9 mouse cellular contexts compared by ENCODE assay signal in genomic region chr7:19746426-19747201, GRCm38 (mm10). TPM values are rescaled to one million over a fixed set of nuclear protein-coding genes. Genes with fewer than 3 reads are reported as not detected.
DNase-seq lines count a peak whose midpoint lies in the region; ATAC-seq and TF ChIP-seq lines count a peak whose summit lies in the region.
"Had no signal": no experiment of that assay in that cellular context is flagged by ENCODE, and none has a peak within 500 bp of the region (broad histone marks: within the 10 kb centered on the region; RNA-seq: fewer than 3 reads in every experiment).

No protein-coding gene starts in this region.

- no peaks in the 10 kb centered on the region for H3K9me3 ChIP-seq in forebrain, embryonic 10.5 days
- H3K9me3 ChIP-seq in forebrain, embryonic 11.5 days (ENCODE audit: control insufficient read depth, low read length) = no peaks in the 10 kb centered on the region
- no peaks in the 10 kb centered on the region for H3K9me3 ChIP-seq in G1E (replicated peaks)
- H3K9me3 ChIP-seq in hindbrain, embryonic 14.5 days (ENCODE audit: control insufficient read depth, low read length) = no peaks in the 10 kb centered on the region
- H3K9me3 ChIP-seq in midbrain, embryonic 16.5 days (replicated peaks; ENCODE audit: control insufficient read depth, low read length, poor library complexity, severe bottlenecking) = no peaks in the 10 kb centered on the region

- no peak overlapping the region for H3K4me2 ChIP-seq in forebrain, embryonic 11.5 days (ENCODE audit: low read depth, low read length, severe bottlenecking)
- peak overlapping the region; percentile 83 for H3K4me2 ChIP-seq in hindbrain, embryonic 14.5 days (replicated peaks)
- peak overlapping the region; percentile 89 for H3K4me2 ChIP-seq in midbrain, embryonic 16.5 days (ENCODE audit: low read length)

- peak overlapping the region; percentile 77 for H3K4me3 ChIP-seq in forebrain, embryonic 10.5 days
- H3K4me3 ChIP-seq in forebrain, embryonic 11.5 days (ENCODE audit: low read depth, low read length) = no peak overlapping the region
- peak overlapping the region; percentile 59; the same call in 1 of the 2 replicates for H3K4me3 ChIP-seq in G1E (ENCODE audit: low read depth, low read length)
- H3K4me3 ChIP-seq in hindbrain, embryonic 14.5 days (replicated peaks; ENCODE audit: low read length) = peak overlapping the region; percentile 78; the same call in 1 of the 2 replicates
- no peak overlapping the region for H3K4me3 ChIP-seq in midbrain, embryonic 16.5 days (ENCODE audit: low read depth, low read length)
- H3K4me3 ChIP-seq: erythroblast, embryonic 14.5 days had no signal

- peak overlapping the region; percentile 2; the same call in 1 of the 2 replicates for H3K27ac ChIP-seq in forebrain, embryonic 10.5 days
- H3K27ac ChIP-seq in forebrain, embryonic 11.5 days (ENCODE audit: low read depth, low read length) = no peak overlapping the region
- no peak overlapping the region; the same call in 1 of the 2 replicates for H3K27ac ChIP-seq in hindbrain, embryonic 14.5 days
- no peak overlapping the region for H3K27ac ChIP-seq in midbrain, embryonic 16.5 days (ENCODE audit: low read length)

- no peak for ATAC-seq in forebrain, embryonic 11.5 days (replicated peaks; ENCODE audit: low FRiP score)
- ATAC-seq in G1E (ENCODE audit: extremely low read depth, insufficient number of reproducible peaks, low FRiP score, poor library complexity, severe bottlenecking) = no peak
- ATAC-seq in hindbrain, embryonic 14.5 days (ENCODE audit: low FRiP score) = no peak
- ATAC-seq in midbrain, embryonic 16.5 days = no peak

- no peak for TF ChIP-seq CTCF in G1E (IDR thresholded peaks at IDR 0.05; ENCODE audit: low read depth, low read length)

- no peaks in the 10 kb centered on the region for H3K27me3 ChIP-seq in forebrain, embryonic 10.5 days (ENCODE audit: poor library complexity, severe bottlenecking)
- no peaks in the 10 kb centered on the region for H3K27me3 ChIP-seq in forebrain, embryonic 11.5 days (ENCODE audit: control insufficient read depth, insufficient read depth, low read length)
- H3K27me3 ChIP-seq in G1E (ENCODE audit: insufficient read depth, low read length) = no peaks in the 10 kb centered on the region
- no peaks in the 10 kb centered on the region for H3K27me3 ChIP-seq in hindbrain, embryonic 14.5 days (ENCODE audit: control insufficient read depth, insufficient read depth, low read length)
- no peaks in the 10 kb centered on the region for H3K27me3 ChIP-seq in midbrain, embryonic 16.5 days (ENCODE audit: control insufficient read depth, insufficient read depth, low read depth, low read length)

- H3K36me3 ChIP-seq in forebrain, embryonic 10.5 days (replicated peaks) = peaks cover 37% of the 10 kb centered on the region
- H3K36me3 ChIP-seq in forebrain, embryonic 11.5 days (ENCODE audit: control insufficient read depth, insufficient read depth, low read length) = no peaks in the 10 kb centered on the region; the same call in 1 of the 2 replicates
- H3K36me3 ChIP-seq in G1E (replicated peaks) = peaks cover 48% of the 10 kb centered on the region
- peaks cover 14% of the 10 kb centered on the region for H3K36me3 ChIP-seq in hindbrain, embryonic 14.5 days (replicated peaks; ENCODE audit: control insufficient read depth, insufficient read depth)
- no peaks in the 10 kb centered on the region for H3K36me3 ChIP-seq in midbrain, embryonic 16.5 days (ENCODE audit: control insufficient read depth, insufficient read depth, low read length)

- WGBS in forebrain, embryonic 10.5 days = 32% methylated on average over 6 of the region's 6 CpGs
- 42% methylated on average over 6 of the region's 6 CpGs for WGBS in forebrain, embryonic 11.5 days
- 32% methylated on average over 6 of the region's 6 CpGs for WGBS in hindbrain, embryonic 14.5 days
- 26% methylated on average over 6 of the region's 6 CpGs for WGBS in midbrain, embryonic 16.5 days

- no peak overlapping the region for H3K9ac ChIP-seq in forebrain, embryonic 11.5 days (ENCODE audit: low read length)
- H3K9ac ChIP-seq in hindbrain, embryonic 14.5 days = no peak overlapping the region; the same call in 1 of the 2 replicates
- peak overlapping the region; percentile 25 for H3K9ac ChIP-seq in midbrain, embryonic 16.5 days (ENCODE audit: low read depth, low read length)

- no peak for DNase-seq in forebrain, embryonic 10.5 days (ENCODE audit: extremely low spot score, low spot score)
- no peak for DNase-seq in forebrain, embryonic 11.5 days (ENCODE audit: low spot score)
- DNase-seq in G1E (ENCODE audit: low spot score) = no peak
- DNase-seq in hindbrain, embryonic 14.5 days (ENCODE audit: low spot score) = no peak
- DNase-seq in cerebellum, postnatal 25 days = no peak
- no peak for DNase-seq in layer of hippocampus, postnatal 14 days (ENCODE audit: low spot score in 2 of 2)
- DNase-seq in layer of hippocampus, adult 9-11 months = no peak

- peaks cover 69% of the 10 kb centered on the region for H3K4me1 ChIP-seq in forebrain, embryonic 10.5 days
- peaks cover 10% of the 10 kb centered on the region for H3K4me1 ChIP-seq in forebrain, embryonic 11.5 days (replicated peaks; ENCODE audit: control insufficient read depth, insufficient read depth, low read length)
- peaks cover 89% of the 10 kb centered on the region for H3K4me1 ChIP-seq in G1E (ENCODE audit: insufficient read depth, low read depth, low read length)
- H3K4me1 ChIP-seq in hindbrain, embryonic 14.5 days (replicated peaks; ENCODE audit: control insufficient read depth, insufficient read depth, low read length) = peaks cover 27% of the 10 kb centered on the region
- H3K4me1 ChIP-seq in midbrain, embryonic 16.5 days (ENCODE audit: control insufficient read depth, insufficient read depth, low read length) = peaks cover 35% of the 10 kb centered on the region

RNA-seq across cellular contexts. Expression of gene Nectin2, which starts 3.7 kb away (rescaled TPM):
- 84.2 and 97.3 TPM in 2 replicates for polyA plus RNA-seq in forebrain, embryonic 10.5 days (2016; fragmentation: Nextera tagmentation; extraction: Ambion mirVana)
- polyA plus RNA-seq in forebrain, embryonic 11.5 days (2014; fragmentation: Nextera tagmentation; extraction: Ambion mirVana) = 56.0 and 59.2 TPM in 2 replicates
- total RNA-seq in G1E (2014; fragmentation: Nextera tagmentation) = 14.2 and 17.2 TPM in 2 replicates
- 9.7 and 11.4 TPM in 2 replicates for total RNA-seq in G1E (2017)
- 34.9 and 35.8 TPM in 2 replicates for polyA plus RNA-seq in G1E (2012)
- polyA plus RNA-seq in hindbrain, embryonic 14.5 days (2014; fragmentation: Nextera tagmentation; extraction: Ambion mirVana) = 46.7 and 49.5 TPM in 2 replicates
- polyA plus RNA-seq in midbrain, embryonic 16.5 days (2015; fragmentation: Nextera tagmentation; extraction: Ambion mirVana) = 55.3 and 56.7 TPM in 2 replicates
- total RNA-seq in layer of hippocampus, postnatal 14 days (2021) = 10 to 100 TPM; 11.6 to 12.7 TPM

RNA-seq across cellular contexts. Expression of gene Bcam, which starts 24.2 kb away (rescaled TPM):
- polyA plus RNA-seq in forebrain, embryonic 10.5 days (2016; fragmentation: Nextera tagmentation; extraction: Ambion mirVana) = 33.1 and 37.3 TPM in 2 replicates
- 17.6 and 21.5 TPM in 2 replicates for polyA plus RNA-seq in forebrain, embryonic 11.5 days (2014; fragmentation: Nextera tagmentation; extraction: Ambion mirVana)
- total RNA-seq in G1E (2014; fragmentation: Nextera tagmentation) (not detected in 2 replicates), G1E (2017) (0.05 TPM in 1 of 2 replicates, not detected in the other)
- not detected in 2 replicates for polyA plus RNA-seq in G1E (2012)
- polyA plus RNA-seq in hindbrain, embryonic 14.5 days (2014; fragmentation: Nextera tagmentation; extraction: Ambion mirVana) = 17.5 and 18.8 TPM in 2 replicates
- polyA plus RNA-seq in midbrain, embryonic 16.5 days (2015; fragmentation: Nextera tagmentation; extraction: Ambion mirVana) = 10.5 and 14.0 TPM in 2 replicates
- 10 to 100 TPM in 1 of 2 experiments, 1 to 10 TPM in 1; 8.8 to 14.0 TPM for total RNA-seq in layer of hippocampus, postnatal 14 days (2021)
- polyA plus RNA-seq: erythroblast, embryonic 14.5 days had no signal

RNA-seq across cellular contexts. Expression of gene Tomm40, which starts 31.4 kb away (rescaled TPM):
- 187 and 205 TPM in 2 replicates for polyA plus RNA-seq in forebrain, embryonic 10.5 days (2016; fragmentation: Nextera tagmentation; extraction: Ambion mirVana)
- 160 and 171 TPM in 2 replicates for polyA plus RNA-seq in forebrain, embryonic 11.5 days (2014; fragmentation: Nextera tagmentation; extraction: Ambion mirVana)
- total RNA-seq in G1E (2014; fragmentation: Nextera tagmentation) = 75.6 and 88.4 TPM in 2 replicates
- 49.1 and 56.9 TPM in 2 replicates for total RNA-seq in G1E (2017)
- 377 and 386 TPM in 2 replicates for polyA plus RNA-seq in G1E (2012)
- polyA plus RNA-seq in hindbrain, embryonic 14.5 days (2014; fragmentation: Nextera tagmentation; extraction: Ambion mirVana) = 119 and 128 TPM in 2 replicates
- 113 and 118 TPM in 2 replicates for polyA plus RNA-seq in midbrain, embryonic 16.5 days (2015; fragmentation: Nextera tagmentation; extraction: Ambion mirVana)
- total RNA-seq in layer of hippocampus, postnatal 14 days (2021) = 100 to 1,000 TPM; 105 to 115 TPM

RNA-seq across cellular contexts. Expression of gene Apoe, which starts 47.6 kb away (rescaled TPM):
- 140 and 154 TPM in 2 replicates for polyA plus RNA-seq in forebrain, embryonic 10.5 days (2016; fragmentation: Nextera tagmentation; extraction: Ambion mirVana)
- polyA plus RNA-seq in forebrain, embryonic 11.5 days (2014; fragmentation: Nextera tagmentation; extraction: Ambion mirVana) = 125 and 152 TPM in 2 replicates
- total RNA-seq in G1E (2014; fragmentation: Nextera tagmentation) (7.4 and 8.1 TPM in 2 replicates), G1E (2017) (19.9 TPM in 2 replicates)
- 28.6 and 28.7 TPM in 2 replicates for polyA plus RNA-seq in G1E (2012)
- 543 and 561 TPM in 2 replicates for polyA plus RNA-seq in hindbrain, embryonic 14.5 days (2014; fragmentation: Nextera tagmentation; extraction: Ambion mirVana)
- polyA plus RNA-seq in midbrain, embryonic 16.5 days (2015; fragmentation: Nextera tagmentation; extraction: Ambion mirVana) = 350 and 686 TPM in 2 replicates
- 1,000 to 10,000 TPM; 2,679 to 2,697 TPM for total RNA-seq in layer of hippocampus, postnatal 14 days (2021)

RNA-seq across cellular contexts. Expression of gene Cblc, which starts 50.0 kb away (rescaled TPM):
- 0.53 and 1.2 TPM in 2 replicates for polyA plus RNA-seq in forebrain, embryonic 10.5 days (2016; fragmentation: Nextera tagmentation; extraction: Ambion mirVana)
- 0.28 and 0.84 TPM in 2 replicates for polyA plus RNA-seq in forebrain, embryonic 11.5 days (2014; fragmentation: Nextera tagmentation; extraction: Ambion mirVana)
- total RNA-seq in G1E (2014; fragmentation: Nextera tagmentation) (not detected in 2 replicates), G1E (2017) (not detected in 2 replicates)
- not detected in 2 replicates for polyA plus RNA-seq in G1E (2012)
- polyA plus RNA-seq in hindbrain, embryonic 14.5 days (2014; fragmentation: Nextera tagmentation; extraction: Ambion mirVana) = not detected in 2 replicates
- polyA plus RNA-seq in midbrain, embryonic 16.5 days (2015; fragmentation: Nextera tagmentation; extraction: Ambion mirVana) = 0.44 and 0.49 TPM in 2 replicates
- total RNA-seq in layer of hippocampus, postnatal 14 days (2021) = not detected
- polyA plus RNA-seq: erythroblast, embryonic 14.5 days had no signal

Comparison
In these comparisons a context has a peak if more than half of its experiments do, and no peak if none do; other contexts are left out.
1. H3K4me3 ChIP-seq: peak in forebrain, embryonic 10.5 days (single experiment), G1E (single experiment) and hindbrain, embryonic 14.5 days (single experiment); none in forebrain, embryonic 11.5 days (single experiment) and midbrain, embryonic 16.5 days (single experiment).
2. RNA of gene Bcam, which starts 24.2 kb away (polyA plus RNA-seq): 33.1 to 37.3 TPM in forebrain, embryonic 10.5 days, 17.6 to 21.5 TPM in forebrain, embryonic 11.5 days, 17.5 to 18.8 TPM in hindbrain, embryonic 14.5 days and 10.5 to 14.0 TPM in midbrain, embryonic 16.5 days; not detected in G1E; every median in the first group is over 10 times any median in the second.